Mouse (Mus musculus) kidney, embryonic 16.5 days (tissue): ENCODE data around the gene Ssc4d. TPM values are rescaled to one million over a fixed set of nuclear protein-coding genes. Genes with fewer than 3 reads are reported as not detected.
A peak's percentile ranks its signal among the peaks of the same experiment; 100 is the strongest.

Experiments used
- ATAC-seq: fragments of 200-750 bp; cut with Nextera tagmentation; 2 replicates; pipeline ENCODE4 v1.8.0; 2017; ENCODE audit warnings: moderate TSS enrichment; ENCODE audit not compliant: low FRiP score, low TSS enrichment
- H3K27ac ChIP-seq: fragments of 300-500 bp; sonication (generic); 2 replicates; pipeline ENCODE4 v1.5.1; 2014; ENCODE audit warnings: low read length
- H3K27me3 ChIP-seq: fragments of 300-500 bp; sonication (generic); 2 replicates; pipeline ENCODE4 v1.6.1; 2014; ENCODE audit warnings: low read length, control low read depth, mixed read lengths; ENCODE audit not compliant: insufficient read depth
- H3K36me3 ChIP-seq: fragments of 300-500 bp; sonication (generic); 2 replicates; pipeline ENCODE4 v1.6.1; 2014; ENCODE audit warnings: low read length, control low read depth, mixed read lengths; ENCODE audit not compliant: insufficient read depth
- H3K4me1 ChIP-seq: fragments of 300-500 bp; sonication (generic); 2 replicates; pipeline ENCODE4 v1.6.1; 2014; ENCODE audit warnings: low read length, control low read depth, mixed read lengths; ENCODE audit not compliant: insufficient read depth
- H3K4me2 ChIP-seq: fragments of 300-500 bp; sonication (generic); replicated peaks from 2 replicates; pipeline ENCODE4 v1.6.1; 2014; ENCODE audit warnings: low read depth, low read length
- H3K4me3 ChIP-seq: fragments of 300-500 bp; sonication (generic); 2 replicates; pipeline ENCODE4 v1.5.1; 2014; ENCODE audit warnings: mild to moderate bottlenecking, low read length
- H3K9ac ChIP-seq: fragments of 300-500 bp; sonication (generic); replicated peaks from 2 replicates; pipeline ENCODE4 v1.6.1; 2014; ENCODE audit warnings: low read length
- H3K9me3 ChIP-seq: fragments of 300-500 bp; sonication (generic); 2 replicates; pipeline ENCODE4 v1.6.1; 2016; ENCODE audit warnings: low read length, control low read depth
- WGBS: fragments of 180-500 bp; shearing (Covaris S2); extraction: QIAGEN DNeasy Blood & Tissue Kit; methylation state at CpG from one replicate; pipeline ENCODE4 v1.1.7; 2014; 5-methylcytosine and 5-hydroxymethylcytosine counted together
- polyA plus RNA-seq: library from polyadenylated mRNA; unstranded; fragments of >200 nt; fragmentation: Nextera tagmentation; extraction: Ambion mirVana; gene quantifications from 2 replicates; pipeline ENCODE4 v1.2.1, GENCODE M21; 2015

The Ssc4d gene
- polyA plus RNA-seq, 1 experiment from 2014 or later = 11.3 TPM

DNA sequence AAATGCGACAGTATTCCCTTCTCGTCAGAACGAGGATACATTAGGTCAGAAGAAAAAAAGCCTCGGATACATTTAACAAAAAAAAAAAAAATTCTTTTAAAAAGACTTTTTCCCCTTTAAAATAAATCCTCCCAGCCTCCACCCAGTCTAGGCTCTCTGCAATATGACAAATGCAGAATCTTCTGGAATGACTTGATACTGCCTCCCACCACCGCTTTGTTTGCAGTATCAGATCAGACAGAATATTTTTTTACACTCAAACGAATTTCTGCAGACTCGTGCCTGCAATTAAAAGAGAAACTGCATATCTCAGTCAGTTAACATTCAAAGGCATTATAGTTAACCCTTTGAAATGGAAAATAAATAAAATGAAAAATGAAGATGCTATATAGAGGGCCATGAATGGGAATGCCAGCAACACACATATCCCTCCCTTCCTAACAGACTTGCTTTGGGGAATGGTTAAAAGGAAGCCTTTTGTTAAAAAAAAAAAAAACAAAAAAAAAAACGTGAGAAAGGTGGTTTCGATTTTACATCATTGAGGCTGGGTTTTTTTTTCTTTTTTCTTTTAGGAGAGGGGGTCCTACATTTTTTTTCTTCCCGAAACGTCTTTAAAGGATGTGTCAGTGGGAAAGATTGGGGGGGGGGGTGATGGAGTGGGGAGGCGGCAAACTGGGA, 41.0 kb downstream of the Ssc4d start:
- ATAC-seq = no peak
- Histone ChIP-seq H3K4me3 (peak overlapping the region; percentile 94), H3K4me1 (peaks cover 13% of the 10 kb centered on the region), H3K27ac (peak overlapping the region; percentile 92; the same call in 1 of the 2 replicates), H3K27me3 (no peaks in the 10 kb centered on the region), H3K4me2 (peak overlapping the region; percentile 73), H3K9me3 (no peaks in the 10 kb centered on the region), H3K9ac (peak overlapping the region; percentile 92), H3K36me3 (peaks cover 30% of the 10 kb centered on the region)
- WGBS = 6% methylated on average over 12 of the region's 12 CpGs

GRCm38 (mm10) chr5:135932359-135932758, 42.0 kb downstream of the Ssc4d start:
- Histone ChIP-seq H3K4me3 (no peak overlapping the region), H3K4me2 (peak overlapping the region; percentile 26), H3K9ac (no peak overlapping the region), H3K9me3 (no peaks in the 10 kb centered on the region), H3K27me3 (no peaks in the 10 kb centered on the region), H3K4me1 (peaks cover 13% of the 10 kb centered on the region), H3K27ac (no peak overlapping the region), H3K36me3 (peaks cover 30% of the 10 kb centered on the region)
- WGBS = 78% methylated on average over 2 of the region's 2 CpGs
- ATAC-seq = no peak

DNA sequence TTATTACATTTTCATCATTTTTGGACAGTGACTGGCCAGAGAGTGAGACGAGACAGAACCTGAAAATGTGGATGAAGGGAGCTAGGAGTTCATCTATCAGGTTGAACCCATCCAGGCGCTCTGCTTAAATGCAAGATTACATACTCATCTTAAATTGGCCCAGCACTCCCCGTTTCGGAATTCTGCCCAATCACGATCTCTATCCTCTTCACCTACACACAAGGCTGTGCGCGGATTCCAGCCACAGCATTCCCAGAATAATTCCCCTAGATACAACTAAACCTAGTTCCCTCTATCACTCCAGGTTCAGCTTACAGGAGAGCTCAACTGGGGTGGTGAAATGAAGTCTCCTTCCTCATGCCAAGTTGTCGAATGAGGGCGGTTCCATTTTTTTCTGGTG, 42.8 kb downstream of the Ssc4d start:
- H3K36me3 ChIP-seq = peaks cover 30% of the 10 kb centered on the region

GRCm38 (mm10) chr5:135929685-135930424, 44.5 kb downstream of the Ssc4d start:
- no peak for ATAC-seq
- Histone ChIP-seq H3K36me3 (peaks cover 30% of the 10 kb centered on the region), H3K9me3 (no peaks in the 10 kb centered on the region), H3K4me2 (no peak overlapping the region), H3K4me1 (peaks cover 8% of the 10 kb centered on the region), H3K9ac (no peak overlapping the region), H3K27ac (no peak overlapping the region), H3K4me3 (no peak overlapping the region), H3K27me3 (no peaks in the 10 kb centered on the region)
- 81% methylated on average over 6 of the region's 6 CpGs for WGBS

More for the DNA sequence above, 42.8 kb downstream of the Ssc4d start:
- H3K9me3 ChIP-seq = no peaks in the 10 kb centered on the region
- H3K27me3 ChIP-seq = no peaks in the 10 kb centered on the region
- no peak overlapping the region for H3K4me3 ChIP-seq
- no peak for ATAC-seq
- peaks cover 13% of the 10 kb centered on the region for H3K4me1 ChIP-seq
- H3K9ac ChIP-seq = 0 out of 2 replicates have a peak overlapping the region, but pooled peaks have one; percentile 26
- no peak overlapping the region for H3K4me2 ChIP-seq
- 88% methylated on average over 9 of the region's 9 CpGs for WGBS
- no peak overlapping the region for H3K27ac ChIP-seq

- 96% methylated on average over 7 of the region's 7 CpGs for WGBS
- no peak for ATAC-seq
These were observed 50.4 kb downstream of the Ssc4d start for GRCm38 (mm10) chr5:135923901-135924300.

DNA sequence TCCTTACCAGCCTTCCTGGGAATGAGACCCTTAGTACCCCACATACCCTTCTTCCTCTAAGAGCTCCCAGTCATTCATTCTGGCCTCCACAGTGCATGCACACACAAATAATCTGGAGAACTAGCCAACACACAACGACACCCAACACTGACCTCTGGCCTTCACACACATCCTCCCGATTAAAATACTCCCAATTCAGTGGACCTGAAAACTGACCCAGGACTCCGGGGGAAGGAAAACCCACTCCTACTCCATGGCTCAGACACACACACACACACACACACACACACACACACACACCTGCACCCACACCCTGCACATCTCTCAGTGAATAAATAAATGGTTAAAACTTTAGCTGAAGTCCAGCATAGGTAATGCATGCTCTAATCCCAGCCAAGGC, 54.4 kb downstream of the Ssc4d start:
- Histone ChIP-seq H3K27me3 (no peaks in the 10 kb centered on the region), H3K9ac (no peak overlapping the region), H3K27ac (no peak overlapping the region), H3K4me3 (no peak overlapping the region), H3K4me1 (no peaks in the 10 kb centered on the region), H3K36me3 (peaks cover 49% of the 10 kb centered on the region), H3K9me3 (no peaks in the 10 kb centered on the region), H3K4me2 (no peak overlapping the region)
- WGBS = 41% methylated on average over 3 of the region's 3 CpGs
- ATAC-seq = no peak

More at GRCm38 (mm10) chr5:135923901-135924300, 50.4 kb downstream of the Ssc4d start:
- Histone ChIP-seq H3K36me3 (peaks cover 29% of the 10 kb centered on the region), H3K9me3 (no peaks in the 10 kb centered on the region), H3K27me3 (no peaks in the 10 kb centered on the region), H3K4me1 (no peaks in the 10 kb centered on the region), H3K9ac (no peak overlapping the region), H3K4me3 (no peak overlapping the region), H3K27ac (no peak overlapping the region), H3K4me2 (no peak overlapping the region)

DNA sequence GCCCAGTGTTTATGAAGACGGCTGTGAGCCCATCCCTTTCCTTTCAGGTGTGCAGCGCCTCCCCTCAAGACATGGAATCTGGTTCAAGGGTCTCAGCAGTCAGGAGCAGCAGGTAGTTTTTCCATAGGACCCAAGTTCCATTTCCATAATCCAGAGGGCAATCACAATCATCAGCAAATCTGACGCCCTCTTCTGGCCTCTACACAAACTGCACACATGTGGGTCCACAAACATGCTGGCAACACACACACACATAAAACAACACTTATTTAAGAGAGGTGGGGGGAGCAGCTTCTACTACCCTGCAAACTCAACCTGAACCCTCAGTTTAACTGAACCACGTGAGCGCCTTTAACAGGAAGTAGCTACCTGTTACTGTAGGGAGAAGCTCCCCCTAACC, 55.7 kb downstream of the Ssc4d start:
- Histone ChIP-seq H3K4me2 (no peak overlapping the region), H3K27me3 (no peaks in the 10 kb centered on the region), H3K9ac (no peak overlapping the region), H3K27ac (no peak overlapping the region), H3K4me3 (no peak overlapping the region), H3K9me3 (no peaks in the 10 kb centered on the region), H3K4me1 (no peaks in the 10 kb centered on the region), H3K36me3 (peaks cover 54% of the 10 kb centered on the region)
- ATAC-seq = no peak
- WGBS = 93% methylated on average over 5 of the region's 5 CpGs

DNA sequence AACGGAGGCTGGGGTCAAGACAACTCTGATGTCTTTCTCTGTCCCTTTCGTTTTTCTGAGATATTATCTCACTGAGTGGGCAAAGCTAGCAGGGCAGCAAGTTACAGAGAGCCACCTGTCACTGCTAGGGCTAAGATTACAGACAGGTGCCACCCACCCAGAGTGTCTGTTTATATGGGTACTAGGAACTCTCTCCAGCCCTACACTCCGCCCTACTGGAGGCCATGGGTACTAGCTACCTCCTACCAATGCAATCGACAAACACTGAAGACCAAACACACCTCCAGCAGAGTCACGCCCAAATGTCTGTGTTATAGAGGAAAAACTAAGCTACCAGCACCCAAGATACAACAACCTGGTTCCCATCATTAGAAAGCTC, 56.3 kb downstream of the Ssc4d start:
- 90% methylated on average over 5 of the region's 5 CpGs for WGBS
- no peaks in the 10 kb centered on the region for H3K9me3 ChIP-seq
- no peaks in the 10 kb centered on the region for H3K27me3 ChIP-seq
- peaks cover 54% of the 10 kb centered on the region for H3K36me3 ChIP-seq
- H3K4me2 ChIP-seq = no peak overlapping the region
- H3K4me1 ChIP-seq = no peaks in the 10 kb centered on the region
- no peak overlapping the region for H3K4me3 ChIP-seq
- ATAC-seq = no peak
- no peak overlapping the region for H3K9ac ChIP-seq
- no peak overlapping the region for H3K27ac ChIP-seq

GRCm38 (mm10) chr5:135917327-135918058, 56.8 kb downstream of the Ssc4d start:
- H3K9me3 ChIP-seq = no peaks in the 10 kb centered on the region
- no peak overlapping the region for H3K9ac ChIP-seq
- H3K4me3 ChIP-seq = no peak overlapping the region
- H3K36me3 ChIP-seq = peaks cover 54% of the 10 kb centered on the region
- WGBS = 87% methylated on average over 8 of the region's 8 CpGs
- H3K27me3 ChIP-seq = no peaks in the 10 kb centered on the region
- no peak overlapping the region for H3K27ac ChIP-seq
- H3K4me2 ChIP-seq = no peak overlapping the region
- H3K4me1 ChIP-seq = no peaks in the 10 kb centered on the region
- no peak for ATAC-seq
